Mouse (Mus musculus) cortical plate, adult 2 months (tissue): ENCODE measurements around the gene Acbd7.

Experiments used
- CTCF ChIP-seq: fragments of 200-500 bp; IDR thresholded peaks from 2 replicates; pipeline ENCODE4 v1.5.1; 2011; ENCODE audit warnings: mild to moderate bottlenecking, control low read depth, low read length; ENCODE audit not compliant: insufficient read depth; ENCODE audit errors: extremely low read depth
- POLR2A ChIP-seq: fragments of 200-500 bp; IDR thresholded peaks from 2 replicates; pipeline ENCODE4 v1.6.1; 2011; ENCODE audit warnings: mild to moderate bottlenecking, low read length, control low read depth; ENCODE audit not compliant: insufficient read depth; ENCODE audit errors: extremely low read depth

GRCm38 (mm10) chr2:3332056-3332455 is 3.9 kb upstream of the Acbd7 start:
- TF ChIP-seq CTCF (no peak), POLR2A (no peak)
